Mouse (Mus musculus): ENCODE data around the gene Ceacam16.

- no peak; the same call in none of the 2 replicates for TF ChIP-seq POLR2A (IDR thresholded peaks at IDR 0.05; ENCODE audit: low read depth, low read length)
- TF ChIP-seq CTCF (IDR thresholded peaks at IDR 0.05; ENCODE audit: extremely low read depth, insufficient read depth, insufficient read length, insufficient replicate concordance), result no peak
Measured at GRCm38 (mm10) chr7:19822604-19823058, 38.5 kb downstream of the Ceacam16 start, which contains the start of gene Bcl3.

Measured in spleen, adult 2 months (tissue).